Mouse (Mus musculus): ENCODE data around the gene Eif3c. TPM values are rescaled to one million over a fixed set of nuclear protein-coding genes. Genes with fewer than 3 reads are reported as not detected.
A peak's percentile ranks its signal among the peaks of the same experiment; 100 is the strongest.

Gene Eif3c
- total RNA-seq, 2 experiments from 2014 or later: 198 to 226 TPM

GRCm38 (mm10) chr7:126556635-126557034 is 9.6 kb downstream of the Eif3c start:
- no peak for ATAC-seq (replicated peaks; ENCODE audit: poor library complexity)

DNA sequence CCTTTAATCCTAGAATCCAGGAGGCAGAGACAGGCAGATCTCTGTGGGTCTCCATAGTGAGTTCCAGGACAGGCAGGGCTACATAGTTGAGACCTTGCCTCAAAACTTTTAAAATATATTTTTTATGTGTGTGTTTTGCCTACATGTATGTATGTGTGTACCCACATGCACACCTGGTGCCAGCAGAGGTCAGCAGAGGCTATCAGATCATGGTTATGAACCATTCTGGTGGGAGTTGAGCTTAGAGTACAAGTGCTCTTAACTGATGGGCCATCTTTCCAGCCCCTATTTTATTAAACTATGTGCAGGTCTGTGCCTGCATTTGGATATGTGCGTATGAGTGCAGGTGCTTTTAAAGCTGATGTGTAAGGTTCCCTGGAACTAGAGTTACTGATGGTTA is 11.4 kb downstream of the Eif3c start:
- ATAC-seq (replicated peaks; ENCODE audit: poor library complexity): peak; percentile 68

- ATAC-seq (replicated peaks; ENCODE audit: poor library complexity): no peak
These were observed 20.6 kb downstream of the Eif3c start for GRCm38 (mm10) chr7:126545631-126546030.

GRCm38 (mm10) chr7:126541661-126542060 is 24.6 kb downstream of the Eif3c start:
- no peak for ATAC-seq (replicated peaks; ENCODE audit: poor library complexity)

DNA sequence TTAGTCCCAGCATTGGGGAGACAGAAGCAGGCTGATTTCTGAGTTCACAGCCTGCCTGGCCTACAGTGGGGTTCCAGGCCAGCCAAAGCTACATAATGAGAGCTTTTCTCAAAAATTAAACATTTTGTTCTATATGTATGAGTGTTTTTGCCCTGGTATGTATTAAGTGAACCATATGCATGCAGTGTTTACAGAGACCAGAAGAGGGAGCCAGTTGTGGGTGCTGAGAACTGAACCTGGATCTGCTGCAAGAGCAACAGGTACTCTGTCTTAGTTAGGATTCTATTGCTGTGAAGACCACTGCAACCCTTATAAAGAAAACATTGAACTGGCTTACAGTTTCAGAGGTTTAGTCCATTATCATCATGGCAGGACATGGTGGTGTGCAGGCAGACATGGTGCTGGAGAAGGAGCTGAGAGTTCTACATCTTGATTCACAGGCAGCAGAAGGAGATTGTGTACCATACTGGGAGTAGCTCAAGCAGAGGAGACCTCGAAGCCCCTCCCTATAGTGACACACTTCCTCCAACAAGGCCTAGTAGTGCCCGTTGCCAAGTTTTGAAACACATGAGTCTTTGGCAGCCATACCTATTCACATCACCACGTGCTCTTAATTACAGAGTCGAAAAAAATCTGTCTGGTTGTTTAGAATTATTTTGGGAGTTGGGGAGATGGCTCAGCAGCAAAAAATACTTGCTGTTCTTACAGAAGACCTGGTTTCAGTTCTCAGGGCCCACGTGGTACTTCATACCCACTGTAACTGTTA is 28.2 kb downstream of the Eif3c start:
- ATAC-seq (replicated peaks; ENCODE audit: poor library complexity): peak; percentile 78

- ATAC-seq (replicated peaks; ENCODE audit: poor library complexity): no peak
These were observed 29.7 kb downstream of the Eif3c start for GRCm38 (mm10) chr7:126536466-126536865.

DNA sequence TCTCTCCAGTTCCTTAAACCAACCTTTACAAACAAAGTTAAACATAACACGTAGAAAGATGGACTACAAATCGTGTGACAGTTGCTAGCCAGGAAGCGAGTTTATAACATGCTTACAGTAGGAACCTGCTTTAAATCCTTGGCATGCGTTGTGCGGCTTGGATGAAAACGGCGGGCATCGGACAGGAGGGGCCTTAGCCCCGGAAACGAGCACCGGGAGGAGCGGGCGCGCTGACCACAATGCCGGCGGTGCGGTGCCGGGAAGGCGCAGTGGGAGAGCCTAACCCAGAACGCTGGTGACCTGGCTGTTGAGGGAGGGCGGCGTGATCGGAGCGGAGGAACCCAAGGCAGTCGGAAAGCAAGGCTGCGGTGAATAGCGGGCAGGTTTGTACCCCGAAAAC is 30.4 kb downstream of the Eif3c start:
- peak; percentile 78 for ATAC-seq (replicated peaks; ENCODE audit: poor library complexity)

DNA sequence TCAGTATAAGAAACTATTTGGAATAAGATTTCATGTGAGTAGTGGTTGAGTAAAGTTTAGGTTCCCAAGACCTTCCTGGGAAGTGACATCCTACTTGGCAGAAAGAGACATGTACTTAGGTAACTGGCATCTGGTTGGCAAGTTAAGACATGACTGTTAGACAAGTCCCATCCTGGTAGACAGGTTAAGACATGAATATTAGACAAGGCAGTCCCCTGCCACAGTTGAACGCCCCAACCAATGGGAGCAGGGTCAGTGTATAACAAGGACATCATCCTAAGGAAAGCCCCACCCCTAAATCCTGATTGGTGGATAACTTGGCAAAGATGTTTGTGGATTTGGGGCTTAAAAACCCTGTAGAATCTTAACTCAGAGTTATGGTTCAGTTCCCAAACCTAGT is 32.8 kb downstream of the Eif3c start:
- ATAC-seq (replicated peaks; ENCODE audit: poor library complexity): no peak

DNA sequence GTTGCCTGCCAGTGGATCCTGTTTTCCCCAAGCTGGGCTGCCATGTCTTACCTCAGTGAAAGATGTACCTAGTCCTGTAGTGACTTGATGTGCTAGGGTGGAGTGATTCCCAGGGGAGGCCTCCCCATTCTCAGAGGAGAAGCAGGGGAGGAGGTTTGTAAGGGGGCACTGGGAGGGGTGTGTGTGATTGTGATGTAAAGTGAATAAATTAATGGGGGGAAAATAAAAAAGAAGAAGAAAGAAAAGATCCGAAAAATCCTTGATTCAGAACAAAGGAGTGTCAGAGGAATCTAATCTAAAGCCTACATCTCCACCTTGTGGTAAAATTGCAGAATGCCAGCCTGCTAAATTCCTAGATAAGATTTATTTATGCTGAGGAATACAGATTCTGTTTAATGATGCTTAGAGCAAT is 38.0 kb downstream of the Eif3c start:
- ATAC-seq (replicated peaks; ENCODE audit: poor library complexity): peak; percentile 76

GRCm38 (mm10) chr7:126523316-126523715 is 42.9 kb downstream of the Eif3c start:
- no peak for ATAC-seq (replicated peaks; ENCODE audit: poor library complexity)

- peak; percentile 76 for ATAC-seq (replicated peaks; ENCODE audit: poor library complexity)
These were observed 46.7 kb downstream of the Eif3c start for GRCm38 (mm10) chr7:126519513-126519912.

GRCm38 (mm10) chr7:126518261-126518941 is 47.8 kb downstream of the Eif3c start:
- no peak for ATAC-seq (replicated peaks; ENCODE audit: poor library complexity)

DNA sequence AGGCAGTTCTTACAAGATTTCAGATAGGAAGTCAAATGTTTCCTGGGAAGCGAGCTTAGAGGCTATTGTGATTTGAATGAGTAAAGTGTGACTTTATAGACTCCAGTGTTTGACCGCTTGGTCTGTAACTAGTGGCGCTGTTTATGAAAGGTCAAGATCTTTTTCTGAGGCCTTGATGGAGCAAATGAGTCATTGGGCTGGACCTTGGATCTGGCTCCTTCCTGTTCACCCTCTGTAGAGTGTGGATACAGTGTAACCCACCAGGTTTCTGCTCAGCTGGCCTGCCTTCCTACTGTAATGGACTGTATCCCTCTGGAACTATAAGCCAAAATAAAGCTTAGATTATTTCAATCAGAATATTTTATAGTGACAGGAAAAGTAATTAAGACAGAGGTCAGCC is 54.9 kb downstream of the Eif3c start:
- ATAC-seq (replicated peaks; ENCODE audit: poor library complexity): no peak

DNA sequence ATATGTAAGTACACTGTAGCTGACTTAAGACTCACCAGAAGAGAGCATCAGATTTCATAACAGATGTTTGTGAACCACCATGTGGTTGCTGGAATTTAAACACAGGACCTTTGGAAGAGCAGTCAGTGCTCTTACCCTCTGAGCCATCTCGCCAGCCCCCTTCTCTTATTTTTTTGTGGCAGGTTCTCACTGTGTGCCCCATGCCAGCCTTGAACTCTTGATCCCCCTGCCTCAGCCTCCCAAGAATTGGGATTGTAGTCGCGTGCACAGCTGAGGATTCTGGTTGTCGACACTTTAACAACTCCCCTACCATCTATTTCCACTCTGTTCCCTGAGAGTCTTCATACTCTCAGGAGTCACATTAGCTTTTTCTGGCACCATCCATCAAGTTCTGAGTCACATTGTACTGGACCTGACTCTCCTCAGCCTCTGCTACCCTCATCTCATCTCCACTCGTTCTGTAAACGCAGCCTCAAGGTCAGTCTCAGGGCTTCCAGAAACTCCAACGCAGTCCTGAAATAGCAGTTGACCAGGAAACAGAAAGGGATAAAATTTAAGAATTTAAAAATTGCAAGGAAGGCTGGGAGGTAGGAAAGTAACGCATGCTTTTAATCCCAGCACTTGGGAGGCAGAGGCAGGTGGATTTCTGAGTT is 59.0 kb downstream of the Eif3c start:
- no peak for ATAC-seq (replicated peaks; ENCODE audit: poor library complexity)

GRCm38 (mm10) chr7:126504913-126505312 is 61.3 kb downstream of the Eif3c start:
- no peak for ATAC-seq (replicated peaks; ENCODE audit: poor library complexity)

DNA sequence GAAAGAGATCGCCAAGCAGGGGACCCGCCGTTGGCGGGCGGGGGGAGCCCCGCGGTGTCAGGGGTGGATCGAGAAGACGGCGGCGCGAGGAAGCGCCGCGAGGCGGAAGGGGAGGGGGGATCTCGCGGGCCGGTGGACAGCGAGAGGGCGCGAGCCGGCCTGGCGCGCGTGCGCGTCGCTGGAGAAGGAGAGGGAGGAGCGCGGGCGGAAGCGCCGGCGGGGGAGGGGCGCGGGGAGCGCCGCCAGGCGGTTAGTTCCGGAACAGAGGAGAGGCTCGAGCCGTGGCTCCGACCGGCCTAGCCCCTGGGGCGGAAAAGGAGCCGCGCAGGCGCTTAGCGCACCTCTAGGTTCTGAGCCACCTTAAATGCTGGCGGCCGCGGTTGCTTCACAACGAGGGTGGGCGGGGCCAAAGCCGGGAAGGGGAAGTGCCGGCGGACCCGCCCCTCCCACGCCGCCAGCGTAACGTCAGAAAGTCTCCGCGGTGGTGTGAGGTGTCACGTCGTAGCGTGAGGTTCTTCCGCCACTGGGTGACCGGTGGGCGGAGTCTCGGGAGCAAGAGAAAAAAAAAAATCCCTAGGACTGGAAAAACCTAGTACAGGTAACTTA is 62.8 kb downstream of the Eif3c start, which contains the start of gene Atxn2l:
TSS of gene Atxn2l (minus strand) at position 165 of the 606 bp plus-strand sequence.
- ATAC-seq (replicated peaks; ENCODE audit: poor library complexity): peak; percentile 77

- no peak for ATAC-seq (replicated peaks; ENCODE audit: poor library complexity)
These were observed 63.5 kb downstream of the Eif3c start for GRCm38 (mm10) chr7:126502751-126503150.

- ATAC-seq (replicated peaks; ENCODE audit: poor library complexity): peak; percentile 73
These were observed 64.0 kb downstream of the Eif3c start for GRCm38 (mm10) chr7:126502023-126502741.

GRCm38 (mm10) chr7:126501684-126502022 is 64.6 kb downstream of the Eif3c start:
- no peak for ATAC-seq (replicated peaks; ENCODE audit: poor library complexity)

DNA sequence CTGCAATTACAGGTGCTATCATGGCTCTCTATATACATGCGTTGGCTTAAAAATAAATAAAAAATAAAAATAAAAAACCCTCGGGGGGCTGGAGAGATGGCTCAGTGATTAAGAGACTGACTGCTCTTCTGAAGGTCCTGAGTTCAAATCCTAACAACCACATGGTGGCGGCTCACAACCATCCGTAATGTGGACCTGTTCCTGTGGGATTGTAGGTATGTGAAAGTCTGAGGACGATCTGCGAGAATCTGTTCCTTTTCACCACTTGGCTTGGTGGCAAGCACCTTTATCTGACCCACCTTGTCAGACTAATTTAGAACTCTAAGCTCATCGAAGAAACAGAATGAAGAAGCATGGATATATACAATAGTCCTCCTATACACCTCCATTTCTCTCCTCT is 66.8 kb downstream of the Eif3c start:
- no peak for ATAC-seq (replicated peaks; ENCODE audit: poor library complexity)

DNA sequence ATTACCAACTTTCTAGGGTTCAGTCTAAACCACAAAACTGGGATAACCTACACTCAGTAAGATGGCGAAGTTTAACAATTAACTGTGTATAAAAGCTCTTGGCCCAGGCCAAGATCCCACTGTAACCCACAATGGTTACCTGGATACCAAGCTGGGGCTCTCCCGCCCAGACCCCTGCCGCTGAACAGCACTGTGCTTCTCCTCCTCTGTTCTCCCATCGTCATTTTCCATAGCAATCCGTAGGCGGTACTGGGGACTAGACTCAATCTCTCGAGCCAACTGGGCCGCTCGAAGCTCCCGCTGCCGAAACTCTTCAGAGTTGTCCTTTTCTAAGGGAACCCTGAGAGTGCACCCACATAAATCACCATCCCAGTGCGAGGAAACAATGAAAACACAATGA is 68.2 kb downstream of the Eif3c start:
- no peak for ATAC-seq (replicated peaks; ENCODE audit: poor library complexity)
